Mouse (Mus musculus): ENCODE data around the gene Sdc4.

Gene Sdc4

DNA sequence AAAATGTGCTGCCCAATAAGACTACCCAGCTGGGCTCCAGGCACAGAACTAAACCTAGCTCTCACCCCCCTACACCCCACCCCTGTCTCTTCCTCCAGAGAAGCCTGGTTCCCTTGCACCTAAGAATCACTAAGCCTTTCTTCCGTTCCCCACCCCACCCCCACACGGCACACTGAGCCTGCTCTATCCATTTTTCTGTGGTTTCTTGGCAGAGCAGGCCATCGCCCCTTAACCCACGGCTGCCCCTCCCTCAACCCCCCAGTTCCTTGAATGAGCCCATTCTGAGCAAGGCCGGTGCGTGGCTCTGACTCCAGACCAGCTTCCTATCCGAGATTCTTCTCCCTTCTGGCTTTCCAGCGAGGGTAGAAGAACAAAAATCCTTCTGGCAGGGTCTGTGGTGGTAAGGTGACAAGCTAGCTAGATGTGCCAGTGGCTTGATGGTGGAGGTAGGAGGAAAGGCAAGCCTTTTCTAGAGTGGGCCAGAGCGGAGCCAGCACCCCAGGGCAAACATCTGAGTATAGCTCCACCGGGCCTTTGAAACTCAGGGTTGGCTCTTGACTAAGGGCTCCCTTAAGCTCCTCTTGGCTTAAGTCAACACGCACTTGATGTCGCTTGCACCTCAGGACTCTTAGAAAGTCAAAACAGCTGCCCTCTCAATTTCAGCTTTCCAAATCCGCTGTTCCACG lies 40.1 kb downstream of the Sdc4 start:
- DNase-seq = peak; percentile 39 to 60

GRCm38 (mm10) chr2:164402906-164403305 lies 40.8 kb downstream of the Sdc4 start, which contains the start of gene Rbpjl:
Gene Rbpjl (plus strand): TSS chr2:164403141.
- peak; percentile 77 to 81 for DNase-seq

DNA sequence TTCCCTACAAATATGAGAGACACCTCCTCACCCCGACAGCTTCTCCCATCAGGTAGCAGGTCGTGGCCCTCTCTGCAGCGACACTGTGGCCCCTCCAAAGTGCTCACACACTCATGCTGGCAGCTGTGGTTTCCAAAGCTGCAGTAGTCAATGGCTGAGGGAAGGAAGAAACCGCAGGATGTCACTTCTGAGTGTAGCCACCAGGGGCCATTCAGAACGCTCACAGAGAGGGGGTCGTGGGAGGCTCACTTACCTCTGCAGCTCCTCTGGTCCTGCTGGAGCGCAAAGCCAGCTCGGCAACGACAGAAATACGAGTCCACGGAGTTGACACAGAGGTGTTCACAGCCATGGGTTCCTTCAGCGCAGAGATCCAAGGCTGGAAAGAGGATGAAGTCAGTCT lies 46.8 kb downstream of the Sdc4 start:
- DNase-seq = no peak

DNA sequence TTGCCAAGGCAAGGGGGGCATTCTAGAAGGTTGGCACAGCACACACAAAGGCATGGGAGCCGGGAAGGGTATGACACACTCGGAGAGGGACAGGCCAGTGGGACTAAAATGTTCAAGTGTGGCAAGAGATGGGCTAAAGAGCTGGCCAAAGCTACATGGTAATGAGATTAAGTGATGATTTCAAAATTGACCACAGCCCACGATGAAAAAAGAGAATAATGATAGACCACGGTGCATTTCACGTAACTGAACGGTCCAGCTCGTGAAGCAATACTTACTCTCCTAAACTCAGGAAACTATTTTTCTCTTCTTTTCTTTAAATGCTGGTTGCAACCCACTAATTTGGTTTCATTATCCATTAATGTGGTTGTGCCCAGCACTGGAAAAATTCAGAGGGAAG lies 47.6 kb downstream of the Sdc4 start:
- no peak for DNase-seq

GRCm38 (mm10) chr2:164393126-164393525 lies 50.6 kb downstream of the Sdc4 start:
- no peak for DNase-seq

DNA sequence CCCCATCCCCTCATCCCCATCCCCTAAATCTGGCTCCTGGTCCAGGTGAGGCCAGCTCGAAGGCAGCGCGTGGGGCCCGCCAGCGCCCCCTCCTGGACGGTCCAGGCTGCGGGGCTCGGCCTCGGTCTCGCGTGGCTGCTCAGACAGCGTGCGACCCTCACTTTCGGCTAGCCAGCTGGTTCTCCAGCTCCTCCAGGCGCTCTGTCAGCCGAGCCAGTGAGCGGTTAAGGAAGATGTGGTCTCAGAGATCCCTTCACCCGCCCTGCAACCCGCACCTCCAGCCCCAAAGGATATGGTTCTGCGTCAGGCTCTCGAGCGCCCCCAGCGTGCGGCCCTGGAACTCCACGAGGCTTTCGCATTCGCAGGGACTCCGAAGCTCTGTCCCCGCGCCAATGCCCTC lies 54.2 kb downstream of the Sdc4 start:
- DNase-seq = peak; percentile 97 to 98

DNA sequence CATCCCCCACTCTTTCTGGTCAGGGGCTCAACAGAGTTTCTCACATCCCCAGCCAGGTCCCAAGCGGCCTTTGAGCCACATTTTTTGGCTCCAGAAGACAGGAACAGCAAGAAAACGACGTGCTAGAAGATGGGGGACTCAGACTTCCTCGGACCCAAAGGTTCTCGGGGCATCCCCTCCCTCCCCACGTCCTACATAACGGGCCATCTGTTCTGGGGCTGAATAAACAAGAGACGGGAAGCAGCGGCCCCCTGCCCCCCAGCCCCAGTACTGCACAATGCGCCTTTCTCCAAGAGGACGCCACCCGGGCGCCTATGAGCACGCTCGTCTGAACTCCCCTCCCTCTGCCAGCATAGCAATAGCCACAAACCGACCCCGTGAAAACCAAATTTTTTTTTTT lies 54.7 kb downstream of the Sdc4 start, which contains the start of gene Slpi:
Gene Slpi (minus strand): TSS at position 76 of the 400 bp plus-strand sequence.
- peak; percentile 72 to 76 for DNase-seq

GRCm38 (mm10) chr2:164386953-164387352 lies 56.7 kb downstream of the Sdc4 start:
- peak; percentile 61 to 69 for DNase-seq

- DNase-seq = peak; percentile 60 to 77
Observed at GRCm38 (mm10) chr2:164385927-164386763, 57.5 kb downstream of the Sdc4 start.

GRCm38 (mm10) chr2:164383656-164384399 lies 59.9 kb downstream of the Sdc4 start:
- DNase-seq = no peak

GRCm38 (mm10) chr2:164382971-164383370 lies 60.7 kb downstream of the Sdc4 start:
- no peak for DNase-seq

- no peak for DNase-seq
Observed at GRCm38 (mm10) chr2:164381726-164382125, 62.0 kb downstream of the Sdc4 start.

- no peak for DNase-seq
Observed at GRCm38 (mm10) chr2:164377478-164378426, 65.9 kb downstream of the Sdc4 start.
